Mouse (Mus musculus) neural tube, embryonic 11.5 days (tissue): ENCODE measurements at regions not wholly inside any gene's neighbourhood (a gene's known extent, or its start where the extent isn't known, plus 50 kb on each side); places are given as distances from the start of the nearest gene placed in this dataset.
A peak's percentile ranks its signal among the peaks of the same experiment; 100 is the strongest.

Experiments
- ATAC-seq: fragments of 200-750 bp; cut with Nextera tagmentation; 2 replicates; pipeline ENCODE4 v1.8.0; 2017; ENCODE audit warnings: moderate number of reproducible peaks, mild to moderate bottlenecking, moderate TSS enrichment, moderate library complexity; ENCODE audit not compliant: insufficient read depth, low FRiP score, low TSS enrichment
- DNase-seq: peaks from one replicate; pipeline ENCODE4 v3.0.0-alpha.2; 2015; ENCODE audit warnings: low spot score
- H3K27ac ChIP-seq: fragments of 300-500 bp; sonication (generic); 2 replicates; pipeline ENCODE4 v1.5.1; 2014; ENCODE audit warnings: low read depth, mild to moderate bottlenecking, low read length
- H3K27me3 ChIP-seq: fragments of 300-500 bp; sonication (generic); 2 replicates; pipeline ENCODE4 v1.6.1; 2014; ENCODE audit warnings: mild to moderate bottlenecking, low read length, mixed read lengths; ENCODE audit not compliant: control insufficient read depth, insufficient read depth
- H3K36me3 ChIP-seq: fragments of 300-500 bp; sonication (generic); 2 replicates; pipeline ENCODE4 v1.6.1; 2014; ENCODE audit warnings: mild to moderate bottlenecking, low read length, moderate library complexity, mixed read lengths; ENCODE audit not compliant: control insufficient read depth, insufficient read depth
- H3K4me1 ChIP-seq: fragments of 300-500 bp; sonication (generic); 2 replicates; pipeline ENCODE4 v1.6.1; 2014; ENCODE audit warnings: low read length, mixed read lengths; ENCODE audit not compliant: control insufficient read depth, insufficient read depth
- H3K4me2 ChIP-seq: fragments of 300-500 bp; sonication (generic); 2 replicates; pipeline ENCODE4 v1.6.1; 2014; ENCODE audit warnings: low read depth, mild to moderate bottlenecking, moderate library complexity
- H3K4me3 ChIP-seq: fragments of 300-500 bp; sonication (generic); 2 replicates; pipeline ENCODE4 v1.5.1; 2014; ENCODE audit warnings: low read depth, low read length
- H3K9ac ChIP-seq: fragments of 300-500 bp; sonication (generic); 2 replicates; pipeline ENCODE4 v1.6.1; 2014; ENCODE audit warnings: mild to moderate bottlenecking, low read length
- H3K9me3 ChIP-seq: fragments of 300-500 bp; sonication (generic); 2 replicates; pipeline ENCODE4 v1.6.1; 2016; ENCODE audit warnings: low read length; ENCODE audit not compliant: control insufficient read depth
- WGBS: fragments of 180-500 bp; shearing (Covaris S2); extraction: QIAGEN DNeasy Blood & Tissue Kit; methylation state at CpG from one replicate; pipeline ENCODE4 v1.1.7; 2014; 5-methylcytosine and 5-hydroxymethylcytosine counted together

- H3K36me3 ChIP-seq, result no peaks in the 10 kb centered on the region
- H3K27ac ChIP-seq, result no peak overlapping the region
- no peak overlapping the region for H3K4me3 ChIP-seq
- H3K27me3 ChIP-seq, result no peaks in the 10 kb centered on the region
- no peak overlapping the region for H3K9ac ChIP-seq
- ATAC-seq (no peak), DNase-seq (no peak)
- no peaks in the 10 kb centered on the region for H3K9me3 ChIP-seq
- no peak overlapping the region for H3K4me2 ChIP-seq
- H3K4me1 ChIP-seq, result peaks cover 12% of the 10 kb centered on the region; the same call in 1 of the 2 replicates
- 69% methylated on average over 10 of the region's 10 CpGs for WGBS
Measured at GRCm38 (mm10) chr13:101234550-101234949, 401.3 kb upstream of the Slc30a5 start.

GRCm38 (mm10) chr13:101233843-101234281 lies 400.6 kb upstream of the Slc30a5 start:
- 22% methylated on average over 5 of the region's 5 CpGs for WGBS
- Histone ChIP-seq H3K36me3 (no peaks in the 10 kb centered on the region), H3K27me3 (no peaks in the 10 kb centered on the region), H3K4me2 (peak overlapping the region; percentile 27), H3K9me3 (no peaks in the 10 kb centered on the region), H3K9ac (peak overlapping the region; percentile 18; the same call in 1 of the 2 replicates), H3K4me1 (peaks cover 12% of the 10 kb centered on the region; the same call in 1 of the 2 replicates), H3K4me3 (no peak overlapping the region), H3K27ac (0 out of 2 replicates have a peak overlapping the region, but pooled peaks have one; percentile 50)
- peak; percentile 86 for ATAC-seq
- peak; percentile 55 for DNase-seq

- Histone ChIP-seq H3K9ac (peak overlapping the region; percentile 18; the same call in 1 of the 2 replicates), H3K4me3 (no peak overlapping the region), H3K36me3 (no peaks in the 10 kb centered on the region), H3K9me3 (no peaks in the 10 kb centered on the region), H3K27ac (peak overlapping the region; percentile 50; the same call in 1 of the 2 replicates), H3K27me3 (no peaks in the 10 kb centered on the region), H3K4me1 (peaks cover 12% of the 10 kb centered on the region; the same call in 1 of the 2 replicates), H3K4me2 (peak overlapping the region; percentile 27)
- ATAC-seq (peak; percentile 77), DNase-seq (peak; percentile 22)
- WGBS, result 31% methylated on average over 8 of the region's 8 CpGs
Measured at GRCm38 (mm10) chr13:101233181-101233842, 400.1 kb upstream of the Slc30a5 start.

DNA sequence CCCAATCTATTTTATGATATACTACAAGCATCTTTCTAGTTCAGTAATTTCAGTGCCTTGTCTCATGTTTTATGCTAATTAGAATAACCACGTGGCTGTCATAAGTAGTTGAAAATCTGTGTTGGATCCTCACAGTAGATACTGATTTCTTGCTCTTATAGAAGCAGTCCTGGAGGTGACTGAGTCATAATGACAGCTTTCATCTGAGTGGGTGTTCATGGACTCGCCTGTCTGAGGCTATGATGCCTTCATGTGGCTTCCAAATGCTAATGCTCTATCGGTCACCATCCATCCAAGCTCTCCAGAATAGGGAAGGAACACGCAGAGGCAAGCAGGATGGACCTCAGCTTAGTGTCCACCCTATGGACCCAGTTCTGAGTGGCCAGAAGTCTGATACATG lies 396.6 kb upstream of the Slc30a5 start:
- no peak for DNase-seq
- no peaks in the 10 kb centered on the region for H3K36me3 ChIP-seq
- no peak overlapping the region for H3K4me3 ChIP-seq
- no peaks in the 10 kb centered on the region for H3K9me3 ChIP-seq
- H3K27me3 ChIP-seq, result no peaks in the 10 kb centered on the region
- H3K4me2 ChIP-seq, result no peak overlapping the region
- no peak for ATAC-seq
- no peak overlapping the region for H3K27ac ChIP-seq
- H3K4me1 ChIP-seq, result peaks cover 12% of the 10 kb centered on the region; the same call in 1 of the 2 replicates
- no peak overlapping the region for H3K9ac ChIP-seq
- 86% methylated on average over 4 of the region's 4 CpGs for WGBS

DNA sequence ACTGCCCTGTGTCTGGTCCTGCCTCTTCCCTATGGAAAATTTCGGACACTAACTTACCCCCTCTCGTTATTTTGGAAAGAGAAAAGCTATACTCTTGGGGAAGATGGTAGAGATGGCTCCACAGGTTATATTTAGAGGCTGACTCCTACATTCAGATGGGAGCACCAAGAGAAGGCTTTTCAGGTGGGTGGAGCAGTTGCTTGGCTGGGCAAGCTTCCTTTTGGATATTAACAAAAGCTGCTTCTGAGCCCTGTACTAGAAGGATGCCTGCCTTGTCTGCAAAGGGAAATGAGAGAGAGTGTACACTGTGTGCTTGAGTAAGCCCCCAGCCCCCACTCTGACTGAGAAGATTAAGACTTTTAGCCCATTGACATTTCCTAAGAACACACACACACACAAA lies 392.1 kb upstream of the Slc30a5 start:
- H3K4me3 ChIP-seq, result no peak overlapping the region
- no peak overlapping the region for H3K27ac ChIP-seq
- no peaks in the 10 kb centered on the region for H3K36me3 ChIP-seq
- H3K27me3 ChIP-seq, result no peaks in the 10 kb centered on the region
- WGBS, result 82% methylated on average over 2 of the region's 2 CpGs
- no peaks in the 10 kb centered on the region for H3K4me1 ChIP-seq
- ATAC-seq (no peak), DNase-seq (no peak)
- H3K9ac ChIP-seq, result no peak overlapping the region
- no peak overlapping the region for H3K4me2 ChIP-seq
- H3K9me3 ChIP-seq, result no peaks in the 10 kb centered on the region

GRCm38 (mm10) chr13:101221331-101222043 lies 388.3 kb upstream of the Slc30a5 start:
- no peak overlapping the region for H3K4me3 ChIP-seq
- H3K4me2 ChIP-seq, result no peak overlapping the region
- H3K27ac ChIP-seq, result no peak overlapping the region
- no peaks in the 10 kb centered on the region for H3K27me3 ChIP-seq
- DNase-seq (no peak), ATAC-seq (no peak)
- H3K36me3 ChIP-seq, result no peaks in the 10 kb centered on the region
- no peaks in the 10 kb centered on the region for H3K9me3 ChIP-seq
- H3K9ac ChIP-seq, result no peak overlapping the region
- H3K4me1 ChIP-seq, result no peaks in the 10 kb centered on the region
- 82% methylated on average over 7 of the region's 7 CpGs for WGBS

- Histone ChIP-seq H3K4me3 (no peak overlapping the region), H3K4me2 (no peak overlapping the region), H3K9me3 (no peaks in the 10 kb centered on the region), H3K27ac (no peak overlapping the region), H3K36me3 (no peaks in the 10 kb centered on the region), H3K9ac (no peak overlapping the region), H3K4me1 (no peaks in the 10 kb centered on the region), H3K27me3 (no peaks in the 10 kb centered on the region)
- no peak for ATAC-seq
- DNase-seq, result no peak
- WGBS, result 84% methylated on average over 5 of the region's 5 CpGs
Measured at GRCm38 (mm10) chr13:101219568-101219967, 386.3 kb upstream of the Slc30a5 start.

DNA sequence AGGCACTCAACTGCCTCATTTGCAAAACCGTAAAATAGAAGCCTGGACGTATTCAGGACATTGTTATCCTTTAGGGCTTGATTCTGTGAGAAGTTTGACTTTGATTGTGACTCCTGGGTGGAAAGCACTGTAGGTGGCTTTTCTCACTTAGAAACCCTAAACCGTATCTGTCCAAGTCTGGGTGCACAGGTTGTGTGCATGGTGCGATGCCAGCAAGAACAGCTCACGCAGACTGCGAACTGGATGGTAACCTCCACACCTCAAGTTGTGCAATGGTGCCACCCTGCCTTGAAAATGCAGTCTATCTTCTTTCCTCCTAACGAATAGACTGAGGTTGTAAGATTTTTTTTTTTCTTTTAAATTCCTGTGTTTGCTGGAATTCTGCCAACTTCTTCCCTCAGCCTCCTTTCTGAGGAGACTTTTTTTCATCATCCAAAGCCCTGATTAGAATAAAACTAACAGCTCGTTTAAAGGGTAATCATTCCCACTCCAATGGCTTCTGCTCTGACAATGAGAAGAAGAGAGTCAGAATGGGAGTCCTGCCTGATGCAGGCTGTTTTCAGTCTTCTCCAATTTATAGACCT lies 383.8 kb upstream of the Slc30a5 start:
- no peaks in the 10 kb centered on the region for H3K27me3 ChIP-seq
- no peaks in the 10 kb centered on the region for H3K9me3 ChIP-seq
- H3K36me3 ChIP-seq, result no peaks in the 10 kb centered on the region
- H3K4me2 ChIP-seq, result no peak overlapping the region
- H3K9ac ChIP-seq, result no peak overlapping the region
- no peak overlapping the region for H3K4me3 ChIP-seq
- no peaks in the 10 kb centered on the region; the same call in 1 of the 2 replicates for H3K4me1 ChIP-seq
- WGBS, result 73% methylated on average over 8 of the region's 8 CpGs
- no peak overlapping the region for H3K27ac ChIP-seq
- ATAC-seq (no peak), DNase-seq (no peak)
